Mouse (Mus musculus) myocyte (in vitro differentiated cells): ENCODE measurements around the gene Nmu.

ENCODE experiments used
- CEBPB ChIP-seq: IDR thresholded peaks from 2 replicates; pipeline ENCODE4 v1.6.1; 2011; ENCODE audit warnings: mild to moderate bottlenecking, moderate library complexity; ENCODE audit not compliant: poor library complexity, insufficient read depth, severe bottlenecking
- E2F4 ChIP-seq: IDR thresholded peaks from one replicate; pipeline ENCODE4 v1.6.1; 2011; ENCODE audit warnings: mild to moderate bottlenecking, control low read depth, moderate library complexity; ENCODE audit not compliant: insufficient read depth
- MAX ChIP-seq: IDR thresholded peaks from one replicate; pipeline ENCODE4 v1.6.1; 2011; ENCODE audit warnings: low read depth, mild to moderate bottlenecking, control low read depth
- MYOD1 ChIP-seq, 3 experiments: IDR thresholded peaks; one replicate each; pipeline ENCODE4 v1.6.1; 2011; ENCODE audit warnings: control low read depth in 2 of 3, low read depth in 2 of 3, mild to moderate bottlenecking in 2 of 3, moderate library complexity in 1 of 3; ENCODE audit not compliant: insufficient read length in 2 of 3, control insufficient read depth in 1 of 3
- POLR2A ChIP-seq: IDR thresholded peaks from one replicate; pipeline ENCODE4 v1.6.1; 2011; ENCODE audit warnings: low read depth, mild to moderate bottlenecking, control low read depth, moderate library complexity; ENCODE audit not compliant: insufficient read length
- REST ChIP-seq: IDR thresholded peaks from one replicate; pipeline ENCODE4 v1.6.1; 2011; ENCODE audit warnings: mild to moderate bottlenecking, control low read depth, moderate library complexity; ENCODE audit not compliant: insufficient read depth, insufficient read length
- SRF ChIP-seq: IDR thresholded peaks from one replicate; pipeline ENCODE4 v1.6.1; 2011; ENCODE audit warnings: low read depth; ENCODE audit not compliant: control insufficient read depth, insufficient read length
- USF1 ChIP-seq: IDR thresholded peaks from one replicate; pipeline ENCODE4 v1.6.1; 2011; ENCODE audit warnings: low read depth, mild to moderate bottlenecking, control low read depth, moderate library complexity

GRCm38 (mm10) chr5:76305616-76306015 lies 58.0 kb downstream of the Nmu start:
- peak; percentile 24 for TF ChIP-seq POLR2A
- TF ChIP-seq MYOD1 (IDR thresholded peaks at IDR 0.05; ENCODE audit: control insufficient read depth in 1 of 3, insufficient read length in 2 of 3, low read depth in 2 of 3) = no peak
- TF ChIP-seq E2F4 = no peak
- no peak for TF ChIP-seq USF1
- no peak for TF ChIP-seq SRF
- no peak for TF ChIP-seq MAX
- TF ChIP-seq REST = no peak
- no peak for TF ChIP-seq CEBPB
